Mouse (Mus musculus) forebrain, embryonic 11.5 days (tissue): ENCODE results near the gene Ube2v1. TPM values are rescaled to one million over a fixed set of nuclear protein-coding genes. Genes with fewer than 3 reads are reported as not detected.

ENCODE experiments used
- ATAC-seq: fragments of 200-750 bp; cut with Nextera tagmentation; replicated peaks from 2 replicates; pipeline ENCODE4 v1.8.0; 2017; ENCODE audit warnings: moderate TSS enrichment; ENCODE audit not compliant: low FRiP score
- DNase-seq: peaks from one replicate; pipeline ENCODE4 v3.0.0-alpha.2; 2017; ENCODE audit warnings: low spot score
- H3K27ac ChIP-seq: fragments of 300-500 bp; sonication (generic); 2 replicates; pipeline ENCODE4 v1.5.1; 2014; ENCODE audit warnings: low read depth, low read length
- H3K27me3 ChIP-seq: fragments of 300-500 bp; sonication (generic); 2 replicates; pipeline ENCODE4 v1.6.1; 2014; ENCODE audit warnings: mild to moderate bottlenecking, low read length, mixed read lengths; ENCODE audit not compliant: control insufficient read depth, insufficient read depth
- H3K36me3 ChIP-seq: fragments of 300-500 bp; sonication (generic); 2 replicates; pipeline ENCODE4 v1.6.1; 2014; ENCODE audit warnings: mild to moderate bottlenecking, low read length, moderate library complexity, mixed read lengths; ENCODE audit not compliant: control insufficient read depth, insufficient read depth
- H3K4me1 ChIP-seq: fragments of 300-500 bp; sonication (generic); replicated peaks from 2 replicates; pipeline ENCODE4 v1.6.1; 2014; ENCODE audit warnings: low read length, mixed read lengths; ENCODE audit not compliant: control insufficient read depth, insufficient read depth
- H3K4me2 ChIP-seq: fragments of 300-500 bp; sonication (generic); 2 replicates; pipeline ENCODE4 v1.6.1; 2014; ENCODE audit warnings: low read depth, mild to moderate bottlenecking, low read length, moderate library complexity, mixed read lengths; ENCODE audit not compliant: severe bottlenecking
- H3K4me3 ChIP-seq: fragments of 300-500 bp; sonication (generic); 2 replicates; pipeline ENCODE4 v1.5.1; 2014; ENCODE audit warnings: low read depth, low read length
- H3K9ac ChIP-seq: fragments of 300-500 bp; sonication (generic); 2 replicates; pipeline ENCODE4 v1.6.1; 2014; ENCODE audit warnings: low read length
- H3K9me3 ChIP-seq: fragments of 300-500 bp; sonication (generic); 2 replicates; pipeline ENCODE4 v1.6.1; 2016; ENCODE audit warnings: low read length, mixed read lengths; ENCODE audit not compliant: control insufficient read depth
- WGBS: fragments of 180-500 bp; shearing (Covaris S2); extraction: QIAGEN DNeasy Blood & Tissue Kit; methylation state at CpG from one replicate; pipeline ENCODE4 v1.1.7; 2014; 5-methylcytosine and 5-hydroxymethylcytosine counted together
- polyA plus RNA-seq: library from polyadenylated mRNA; unstranded; fragments of >200 nt; fragmentation: Nextera tagmentation; extraction: Ambion mirVana; gene quantifications from 2 replicates; pipeline ENCODE4 v1.2.1, GENCODE M21; 2014

Ube2v1 gene
- 333 and 334 TPM in 2 replicates for polyA plus RNA-seq

DNA sequence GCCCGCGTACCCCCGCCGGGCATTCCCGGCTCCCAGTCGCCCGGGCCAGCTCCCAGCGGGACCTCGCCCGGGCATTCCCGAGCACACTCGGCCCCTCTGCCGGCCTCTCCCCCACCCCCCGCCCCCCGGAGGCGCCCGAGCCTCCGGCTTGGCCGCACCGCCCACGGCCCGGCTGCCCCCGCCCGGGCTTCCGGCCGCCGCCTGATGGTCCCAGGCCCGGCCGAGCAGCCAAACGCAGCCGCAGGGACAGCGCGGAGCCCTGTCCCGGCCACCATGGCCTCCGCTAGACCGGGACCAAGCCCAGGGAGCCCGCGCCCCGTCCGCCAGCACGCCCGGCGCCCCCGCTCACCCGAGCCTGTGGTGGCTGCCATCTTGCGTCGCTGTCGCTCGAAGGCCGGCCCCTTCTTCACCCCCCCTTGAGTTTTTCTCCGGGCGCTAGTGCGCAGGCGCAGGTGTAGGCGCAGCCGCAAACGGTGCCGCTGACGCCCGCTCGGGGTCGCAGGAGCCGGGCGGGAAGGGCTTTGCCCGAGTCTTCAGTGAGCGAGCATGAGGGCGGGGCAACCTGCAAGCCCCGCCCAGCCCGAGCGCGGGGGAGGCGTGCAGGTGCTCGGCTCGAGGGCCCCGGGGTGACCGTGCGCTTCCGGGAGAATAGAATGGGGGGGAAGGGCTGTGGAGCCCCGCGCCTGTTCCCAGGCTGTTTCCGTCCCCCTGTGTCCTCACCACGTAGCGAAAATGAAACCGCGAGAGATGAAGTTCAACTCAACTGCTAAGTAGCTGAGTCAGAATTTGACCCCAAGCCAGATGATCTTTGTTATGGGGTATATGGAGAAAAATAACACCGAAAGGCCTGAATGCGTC, at the start of gene Ube2v1:
TSS of gene Ube2v1 (minus strand) at position 505 of the 858 bp plus-strand sequence.
- no peaks in the 10 kb centered on the region for H3K27me3 ChIP-seq
- ATAC-seq = peak; percentile 85
- no peaks in the 10 kb centered on the region for H3K36me3 ChIP-seq
- H3K9me3 ChIP-seq = no peaks in the 10 kb centered on the region
- peak within 1 kb of the TSS; percentile 73; the same call in 1 of the 2 replicates for H3K27ac ChIP-seq
- H3K4me1 ChIP-seq = peaks cover 14% of the 10 kb centered on the region
- WGBS = 1% methylated on average over 75 of the region's 87 CpGs
- H3K4me2 ChIP-seq = peak within 1 kb of the TSS; percentile 76
- peak within 1 kb of the TSS; percentile 88 for H3K9ac ChIP-seq
- peak within 1 kb of the TSS; percentile 90 for H3K4me3 ChIP-seq
- peak; percentile 99 for DNase-seq

DNA sequence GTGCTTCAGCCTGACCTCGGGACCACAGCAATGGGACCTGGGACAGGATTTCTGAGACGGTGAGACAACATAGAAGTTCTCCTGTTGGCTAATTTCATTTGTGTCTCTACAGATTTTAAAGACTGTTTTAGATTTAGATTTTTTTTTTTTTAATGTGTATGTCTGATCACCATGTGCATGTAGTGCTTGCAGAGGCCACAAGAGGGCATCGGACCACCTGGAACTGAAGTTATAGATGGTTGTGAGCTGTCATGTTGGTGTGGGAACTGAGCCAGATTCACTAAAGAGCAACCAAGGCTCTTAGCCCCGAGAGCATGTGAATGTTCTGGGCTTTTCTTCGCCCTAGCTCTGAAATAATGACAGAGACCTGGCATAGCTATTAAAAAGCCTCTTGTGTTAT, 48.8 kb upstream of the Ube2v1 start:
- Histone ChIP-seq H3K4me3 (no peak overlapping the region), H3K36me3 (no peaks in the 10 kb centered on the region), H3K27ac (no peak overlapping the region), H3K9ac (no peak overlapping the region), H3K4me1 (no peaks in the 10 kb centered on the region), H3K9me3 (no peaks in the 10 kb centered on the region), H3K4me2 (no peak overlapping the region), H3K27me3 (no peaks in the 10 kb centered on the region)
- DNase-seq = peak; percentile 73
- no peak for ATAC-seq
- WGBS = 52% methylated on average over 5 of the region's 5 CpGs

DNA sequence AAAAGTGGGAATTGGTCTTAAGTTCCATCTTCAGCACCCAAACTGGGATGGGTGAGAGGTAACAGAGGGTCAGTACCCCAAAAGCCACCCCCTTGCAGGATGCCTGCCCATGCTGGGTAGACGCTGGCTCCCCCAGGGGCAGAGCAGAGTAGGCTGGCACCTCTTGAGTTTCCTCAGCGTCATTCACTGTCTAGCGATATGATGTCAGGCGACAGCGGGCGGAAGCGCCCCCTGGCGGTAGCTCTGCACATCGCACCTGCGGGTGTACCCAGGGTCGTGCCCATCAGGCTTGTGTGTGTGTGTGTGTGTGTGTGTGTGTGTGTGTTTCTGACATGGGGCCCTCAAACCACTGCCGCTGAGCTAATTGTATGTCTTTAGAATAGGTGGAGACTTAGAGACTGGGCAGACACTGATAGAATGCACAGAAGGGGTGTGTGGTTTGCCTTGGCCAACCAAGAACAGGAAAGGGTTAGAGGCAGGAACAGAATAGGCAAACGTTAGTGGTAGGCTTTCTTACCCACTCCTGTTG, 48.1 kb upstream of the Ube2v1 start:
- H3K27ac ChIP-seq = no peak overlapping the region
- H3K9ac ChIP-seq = no peak overlapping the region
- no peak overlapping the region for H3K4me2 ChIP-seq
- DNase-seq (peak; percentile 93), ATAC-seq (peak; percentile 80)
- no peaks in the 10 kb centered on the region for H3K4me1 ChIP-seq
- H3K9me3 ChIP-seq = no peaks in the 10 kb centered on the region
- WGBS = 5% methylated on average over 13 of the region's 13 CpGs
- H3K4me3 ChIP-seq = no peak overlapping the region
- H3K36me3 ChIP-seq = no peaks in the 10 kb centered on the region
- H3K27me3 ChIP-seq = no peaks in the 10 kb centered on the region

DNA sequence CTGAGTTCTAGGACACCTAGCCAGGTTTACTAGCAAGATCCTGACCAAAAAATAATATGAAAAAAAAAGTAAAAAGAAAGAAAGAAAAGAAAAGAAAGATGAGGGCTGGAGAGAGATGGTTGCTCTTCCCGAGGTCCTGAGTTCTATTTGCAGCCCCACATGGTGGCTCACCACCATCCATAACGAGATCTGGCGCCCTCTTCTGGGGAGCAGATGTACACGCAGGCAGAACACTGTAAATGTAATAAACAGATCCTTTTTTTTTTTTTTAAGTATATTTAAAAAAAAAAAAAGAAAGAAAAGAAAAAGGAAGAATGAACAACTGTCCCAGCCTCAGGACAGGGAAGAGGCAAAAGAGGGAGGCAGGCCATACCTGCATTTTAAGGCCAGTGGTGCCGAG, 46.7 kb upstream of the Ube2v1 start:
- Histone ChIP-seq H3K4me1 (no peaks in the 10 kb centered on the region), H3K36me3 (no peaks in the 10 kb centered on the region), H3K9ac (no peak overlapping the region), H3K9me3 (no peaks in the 10 kb centered on the region), H3K27ac (no peak overlapping the region), H3K4me3 (no peak overlapping the region), H3K27me3 (no peaks in the 10 kb centered on the region), H3K4me2 (no peak overlapping the region)
- WGBS = 42% methylated on average over 5 of the region's 5 CpGs
- no peak for ATAC-seq
- no peak for DNase-seq

GRCm38 (mm10) chr2:167675120-167675909, 43.4 kb upstream of the Ube2v1 start:
- ATAC-seq = no peak
- no peaks in the 10 kb centered on the region for H3K36me3 ChIP-seq
- no peaks in the 10 kb centered on the region for H3K4me1 ChIP-seq
- H3K9ac ChIP-seq = no peak overlapping the region
- peak; percentile 68 for DNase-seq
- H3K4me3 ChIP-seq = no peak overlapping the region
- no peaks in the 10 kb centered on the region for H3K9me3 ChIP-seq
- H3K4me2 ChIP-seq = no peak overlapping the region
- no peak overlapping the region for H3K27ac ChIP-seq
- no peaks in the 10 kb centered on the region for H3K27me3 ChIP-seq
- 37% methylated on average over 14 of the region's 14 CpGs for WGBS

- no peaks in the 10 kb centered on the region for H3K27me3 ChIP-seq
- no peak overlapping the region for H3K4me2 ChIP-seq
- H3K9ac ChIP-seq = no peak overlapping the region
- no peaks in the 10 kb centered on the region for H3K4me1 ChIP-seq
- H3K9me3 ChIP-seq = no peaks in the 10 kb centered on the region
- no peak overlapping the region for H3K4me3 ChIP-seq
- H3K36me3 ChIP-seq = no peaks in the 10 kb centered on the region
- DNase-seq = no peak
- WGBS = 44% methylated on average over 13 of the region's 13 CpGs
- peak; percentile 33; the same call in 1 of the 2 replicates for ATAC-seq
- no peak overlapping the region for H3K27ac ChIP-seq
Observed at GRCm38 (mm10) chr2:167672212-167672685, 40.4 kb upstream of the Ube2v1 start.

- Histone ChIP-seq H3K27me3 (no peaks in the 10 kb centered on the region), H3K4me3 (no peak overlapping the region), H3K9ac (no peak overlapping the region), H3K4me2 (no peak overlapping the region), H3K36me3 (no peaks in the 10 kb centered on the region), H3K4me1 (no peaks in the 10 kb centered on the region), H3K27ac (no peak overlapping the region), H3K9me3 (no peaks in the 10 kb centered on the region)
- 89% methylated on average over 5 of the region's 5 CpGs for whole genome bisulfite sequencing
- no peak for DNase-seq
- no peak for ATAC-seq
Observed at GRCm38 (mm10) chr2:167671101-167671633, 39.3 kb upstream of the Ube2v1 start.

GRCm38 (mm10) chr2:167669398-167669797, 37.5 kb upstream of the Ube2v1 start:
- ATAC-seq = no peak

More at GRCm38 (mm10) chr2:167669398-167669797, 37.5 kb upstream of the Ube2v1 start:
- no peak overlapping the region for H3K4me3 ChIP-seq
- no peaks in the 10 kb centered on the region for H3K4me1 ChIP-seq
- H3K4me2 ChIP-seq = no peak overlapping the region
- H3K9me3 ChIP-seq = no peaks in the 10 kb centered on the region
- DNase-seq = no peak
- no peak overlapping the region for H3K27ac ChIP-seq
- WGBS = 81% methylated on average over 4 of the region's 4 CpGs
- H3K36me3 ChIP-seq = no peaks in the 10 kb centered on the region
- H3K9ac ChIP-seq = no peak overlapping the region
- H3K27me3 ChIP-seq = no peaks in the 10 kb centered on the region
